Mouse (Mus musculus): Measurements from ENCODE around the gene Scube2.

The Scube2 gene

DNA sequence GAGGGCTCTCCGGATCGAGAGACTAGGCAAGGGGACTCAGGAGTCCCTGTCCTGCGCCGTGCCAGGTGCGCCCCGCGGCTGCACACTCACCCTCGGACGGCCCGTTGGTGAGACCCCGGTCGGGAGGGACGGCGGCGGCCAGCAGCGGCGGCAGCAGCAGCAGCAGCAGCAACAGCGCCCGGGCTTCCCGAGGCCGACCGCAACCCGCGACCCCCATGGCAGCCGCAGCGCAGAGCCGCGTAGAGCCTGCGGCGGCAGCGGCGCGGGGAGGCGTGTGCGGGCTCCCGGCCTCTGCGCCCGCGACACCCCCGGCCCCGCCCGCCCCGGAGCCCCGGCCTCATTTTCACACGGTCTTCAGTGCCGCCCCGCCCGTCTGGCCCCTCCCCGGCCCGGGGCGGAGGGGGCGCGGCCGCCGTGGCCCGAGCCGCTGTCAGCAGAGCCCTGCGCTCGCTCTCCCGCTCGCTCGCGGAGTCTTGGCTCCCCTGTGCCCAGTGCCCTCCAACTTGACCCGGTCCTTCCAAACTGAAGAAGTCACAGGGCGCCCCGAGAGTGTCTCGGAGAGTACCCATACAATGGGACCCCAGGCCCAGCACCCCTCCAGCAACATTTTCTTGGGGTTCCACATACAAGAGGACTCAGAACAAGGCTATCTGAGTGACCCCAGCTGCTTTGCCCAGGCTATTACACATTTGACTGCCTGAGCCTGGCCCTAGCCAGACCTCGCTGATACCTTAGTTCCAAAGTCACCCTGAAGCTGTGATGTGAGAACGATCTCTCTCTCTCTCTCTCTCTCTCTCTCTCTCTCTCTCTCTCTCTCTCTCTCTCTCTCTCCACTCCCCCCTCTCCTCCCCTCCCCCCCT is at the start of gene Scube2:
TSS of gene Scube2 (minus strand) at position 310 of the 860 bp plus-strand sequence.
- no peak for DNase-seq (ENCODE audit: low spot score in 2 of 2)

DNA sequence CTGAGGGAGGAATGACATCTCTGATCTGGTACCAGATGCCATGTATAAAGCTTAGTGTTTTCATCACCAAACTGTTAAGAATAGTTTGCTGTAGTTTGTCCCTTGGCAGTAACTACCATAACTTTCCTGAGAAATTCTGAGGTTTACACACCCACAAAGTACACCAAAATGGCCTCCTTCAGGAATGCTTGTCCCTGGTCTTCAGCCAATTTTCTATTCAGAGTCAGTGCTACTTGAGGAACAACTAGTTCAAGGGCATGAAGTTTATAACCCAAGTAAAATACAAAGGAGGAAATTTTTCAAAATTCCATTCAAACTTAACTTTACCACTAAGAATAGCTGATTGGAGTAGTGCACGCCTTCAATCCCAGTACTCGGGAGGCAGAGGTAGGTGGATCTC is 40.7 kb upstream of the Scube2 start:
- no peak for DNase-seq (ENCODE audit: low spot score in 2 of 2)

DNA sequence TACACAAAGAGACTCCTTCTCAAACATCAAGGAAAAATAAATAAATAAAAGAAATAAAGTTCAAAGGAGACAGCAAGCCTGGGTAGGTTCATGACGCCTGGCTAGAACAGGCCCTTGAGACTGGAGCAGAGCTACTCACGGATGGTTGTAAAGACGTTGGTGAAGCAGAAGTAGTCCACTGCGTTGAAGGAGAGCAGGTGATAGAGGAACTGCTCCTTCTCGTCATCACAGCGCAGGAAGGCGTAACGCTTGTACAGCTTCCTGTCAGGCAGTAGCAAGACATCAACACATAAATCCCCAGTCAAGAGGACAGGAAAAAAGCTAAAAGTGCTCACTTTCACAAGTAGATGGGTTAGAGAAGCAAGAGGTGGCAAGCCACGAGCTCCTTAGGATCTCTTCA is 35.4 kb upstream of the Scube2 start:
- DNase-seq (ENCODE audit: low spot score in 2 of 2) = no peak

DNA sequence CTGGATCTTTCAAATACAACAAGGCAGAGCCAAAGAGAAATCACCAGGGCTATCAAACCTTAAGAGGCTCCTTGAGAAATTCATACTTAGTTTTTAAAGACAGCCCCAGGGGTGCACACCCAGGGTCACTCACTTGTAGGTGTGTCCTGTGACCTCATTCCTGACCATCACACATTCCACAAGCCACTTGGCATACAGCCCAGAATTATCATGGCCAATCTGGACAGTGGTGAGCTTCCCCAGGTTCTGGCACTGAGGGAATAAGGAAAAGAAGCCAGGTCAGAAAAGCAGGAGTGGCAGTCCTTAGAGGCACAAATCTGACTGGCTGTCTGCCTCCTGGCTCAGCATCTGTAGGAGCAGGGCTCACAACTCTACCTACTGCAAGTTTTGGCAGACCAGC is 33.4 kb upstream of the Scube2 start:
- no peak for DNase-seq (ENCODE audit: low spot score in 2 of 2)

DNA sequence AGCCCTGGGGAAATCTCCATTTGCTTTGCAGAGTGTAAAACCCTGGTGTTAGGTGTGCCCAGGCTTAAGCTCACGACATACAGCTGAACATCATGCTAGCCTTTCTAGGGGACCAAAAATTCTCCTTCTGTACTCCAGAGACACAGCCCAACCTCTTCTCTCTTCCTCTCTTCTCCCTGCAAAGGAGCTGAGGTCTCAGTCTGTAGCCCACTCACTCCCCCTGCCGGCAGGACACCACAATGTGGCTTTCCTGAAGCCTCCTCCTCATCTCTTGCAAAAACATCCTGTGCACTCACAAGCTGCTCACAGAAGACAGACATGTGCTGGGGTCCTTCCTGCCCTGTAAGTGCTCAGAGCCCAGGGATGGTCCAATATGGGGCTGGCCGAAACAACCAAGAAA is 27.1 kb upstream of the Scube2 start:
- DNase-seq (ENCODE audit: low spot score in 2 of 2) = peak; percentile 82 to 84

DNA sequence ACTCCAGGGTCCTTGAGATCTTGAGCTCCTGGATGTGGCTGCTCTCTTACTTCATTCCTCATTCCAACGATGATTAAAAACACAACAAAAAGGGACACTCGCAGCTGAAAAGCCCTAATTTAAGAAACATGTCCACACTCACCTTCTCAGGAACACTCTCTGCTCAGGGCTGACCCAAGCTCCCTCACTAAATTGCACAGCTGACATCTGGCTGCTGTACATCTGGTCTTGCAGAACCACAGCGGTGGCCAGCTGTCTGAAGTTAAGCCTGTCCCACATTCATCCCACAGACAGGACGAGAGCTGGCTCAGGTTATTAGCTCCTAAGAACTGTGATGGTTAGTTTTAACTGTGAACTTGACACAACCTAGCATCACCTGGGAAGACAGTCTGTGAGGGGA is 26.3 kb upstream of the Scube2 start:
- DNase-seq (ENCODE audit: low spot score in 2 of 2) = no peak

DNA sequence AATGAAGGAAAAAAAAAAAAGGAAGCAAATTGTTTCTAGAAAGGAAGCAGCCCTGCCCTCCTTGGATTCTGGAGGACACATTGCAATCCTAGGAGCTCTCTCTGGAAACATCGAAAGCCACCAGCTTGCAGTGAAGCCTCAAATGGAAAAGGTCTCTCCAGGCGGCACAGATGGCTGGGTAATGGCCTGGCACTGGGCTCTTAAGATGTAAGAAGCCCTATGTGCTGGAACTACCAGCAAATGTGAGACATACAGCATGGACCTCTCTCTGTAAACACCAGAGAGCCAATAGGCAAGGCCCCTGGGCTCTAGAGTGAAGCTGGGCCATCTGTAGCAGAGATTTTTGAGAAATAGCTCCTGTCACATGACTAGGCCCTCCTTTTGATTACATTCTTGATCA is 24.8 kb upstream of the Scube2 start:
- no peak for DNase-seq (ENCODE audit: low spot score in 2 of 2)

DNA sequence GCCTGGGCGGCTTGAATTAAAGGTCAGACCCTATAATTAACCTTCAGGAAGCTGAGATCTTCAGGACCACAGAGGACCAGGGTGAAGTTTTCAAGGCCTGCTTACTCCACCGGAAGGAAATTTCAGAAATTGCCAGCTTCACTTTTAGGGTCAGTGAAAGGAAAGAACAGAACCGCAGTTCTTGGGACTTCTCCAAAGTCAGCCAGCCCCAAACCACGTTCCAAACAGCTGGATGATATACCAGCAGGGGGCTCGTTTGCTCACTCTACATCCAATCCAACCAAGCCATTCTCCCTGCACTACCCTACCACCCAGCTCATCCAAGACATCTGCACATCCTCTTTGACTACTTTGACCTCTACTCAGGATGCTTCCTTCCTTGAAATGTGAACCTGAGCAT is 23.8 kb upstream of the Scube2 start:
- DNase-seq (ENCODE audit: low spot score in 2 of 2) = no peak

DNA sequence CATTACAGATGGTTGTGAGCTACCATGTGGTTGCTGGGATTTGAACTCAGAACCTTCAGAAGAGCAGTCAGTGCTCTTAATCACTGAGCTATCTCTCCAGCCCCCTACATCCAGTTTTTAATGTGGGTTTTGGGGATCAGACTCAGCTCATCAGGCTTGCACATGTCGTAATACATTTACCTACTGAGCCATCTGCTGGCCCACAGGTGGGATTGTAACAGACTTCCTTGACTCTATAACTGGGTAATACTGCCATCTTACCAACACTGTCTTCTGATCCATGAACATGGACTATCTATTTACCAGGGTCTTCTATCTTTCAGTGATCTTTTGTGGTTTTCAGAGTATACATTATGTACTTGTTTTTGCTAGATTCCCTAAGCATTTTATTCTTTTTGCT is 20.8 kb upstream of the Scube2 start:
- DNase-seq (ENCODE audit: low spot score in 2 of 2) = no peak

DNA sequence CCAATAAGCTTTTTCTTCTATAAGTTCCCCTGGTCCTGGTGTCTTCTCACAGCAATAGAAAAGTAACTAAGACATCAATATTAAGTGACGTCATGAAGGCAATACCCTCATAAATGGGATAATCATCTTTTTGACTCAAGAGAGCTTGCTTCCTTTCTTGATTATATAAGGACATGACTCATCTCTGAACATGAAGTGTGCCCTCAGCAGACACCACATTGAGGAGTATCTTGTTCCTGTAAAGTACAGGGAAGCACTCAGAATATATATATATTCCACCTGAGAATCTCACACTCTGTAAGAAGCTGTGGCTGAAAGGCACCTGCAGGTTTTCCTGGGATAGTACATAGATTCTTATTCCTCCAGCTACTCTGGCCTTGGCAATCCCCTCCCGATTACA is 17.1 kb upstream of the Scube2 start:
- no peak for DNase-seq (ENCODE audit: low spot score in 2 of 2)

DNA sequence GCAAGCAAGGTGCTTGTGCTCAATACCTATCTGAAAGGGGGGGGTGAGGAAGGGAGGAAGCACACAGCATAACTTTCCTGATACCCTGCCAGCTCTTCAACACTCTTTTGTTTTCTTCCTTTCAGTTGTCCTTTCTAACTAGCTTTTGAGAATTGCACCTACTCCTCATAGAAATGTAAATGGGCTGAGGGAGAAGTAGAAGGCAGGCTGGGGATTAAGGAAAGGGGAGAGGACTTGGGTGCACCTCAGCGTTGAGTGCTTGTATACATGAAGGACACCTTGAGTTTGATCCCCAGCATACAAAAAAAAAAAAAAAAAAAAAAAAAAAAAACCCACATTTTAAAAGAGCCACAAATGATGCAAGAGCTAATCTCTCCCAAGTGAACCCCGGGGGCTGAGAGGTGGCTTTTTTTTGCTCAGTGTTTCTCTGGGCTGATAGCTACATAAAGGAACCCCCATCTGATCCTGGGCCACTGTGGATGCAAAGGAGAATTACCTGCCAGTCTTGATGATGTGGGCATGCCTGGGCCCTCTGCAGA is 16.2 kb upstream of the Scube2 start:
- no peak for DNase-seq (ENCODE audit: low spot score in 2 of 2)

DNA sequence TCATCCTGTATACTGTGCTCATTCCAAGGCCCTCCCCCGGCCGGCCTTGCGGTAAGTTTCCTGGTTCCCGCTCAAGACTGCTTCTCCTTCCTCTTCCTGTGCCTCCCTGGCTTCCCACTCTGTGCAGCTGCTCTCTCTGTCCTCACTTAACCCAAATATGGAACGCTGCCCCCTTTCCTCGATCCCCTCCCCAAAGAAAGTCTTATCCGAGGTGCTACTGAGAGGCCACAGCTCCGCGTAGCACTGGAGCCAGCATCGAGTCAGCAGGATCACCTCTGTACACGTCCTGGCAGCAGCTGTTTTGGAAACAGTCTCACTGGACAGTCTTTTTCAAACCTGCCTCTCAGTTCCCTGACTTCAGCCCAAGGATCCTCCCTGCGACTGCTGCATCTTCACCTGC is 13.7 kb upstream of the Scube2 start:
- no peak for DNase-seq (ENCODE audit: low spot score in 2 of 2)

DNA sequence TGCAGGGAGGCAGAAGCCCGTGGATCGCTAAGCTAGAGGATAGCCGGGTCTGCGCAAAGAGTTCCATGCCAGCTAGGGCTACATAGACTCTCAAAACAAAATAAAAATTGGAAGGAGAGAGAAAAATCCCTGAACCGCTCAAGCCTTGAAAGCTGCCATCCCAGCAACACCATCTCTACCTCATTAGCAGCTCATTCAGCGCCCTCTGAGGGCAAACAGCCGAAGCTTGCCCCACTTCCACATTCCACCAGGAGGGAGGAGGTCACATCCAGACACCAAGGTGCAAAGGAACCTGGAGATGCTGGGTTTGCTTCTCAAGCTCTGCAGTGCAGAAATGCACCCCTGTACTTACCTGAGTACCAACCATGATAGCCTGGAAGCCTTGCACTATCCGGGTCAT is 10.6 kb upstream of the Scube2 start:
- no peak for DNase-seq (ENCODE audit: low spot score in 2 of 2)

DNA sequence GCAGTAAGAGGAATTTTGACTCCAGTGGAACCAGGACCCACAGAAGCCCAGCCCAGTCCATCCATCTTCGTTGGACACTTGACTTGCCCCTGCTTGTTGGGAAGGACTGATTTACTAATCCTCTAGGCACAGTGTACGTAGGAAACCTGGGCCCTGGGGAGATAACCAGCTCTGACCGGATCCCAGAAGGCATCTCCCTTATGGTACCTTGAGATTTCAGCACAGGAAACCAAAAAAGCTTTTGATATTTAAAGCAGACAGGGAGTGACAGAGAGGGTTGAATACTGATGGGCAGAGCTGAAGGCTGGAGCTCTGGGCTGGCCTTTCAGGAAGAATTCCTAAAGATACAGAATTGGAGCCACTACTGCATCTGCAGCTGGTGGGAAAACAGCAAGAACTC is 10.1 kb upstream of the Scube2 start:
- DNase-seq (ENCODE audit: low spot score in 2 of 2) = no peak

DNA sequence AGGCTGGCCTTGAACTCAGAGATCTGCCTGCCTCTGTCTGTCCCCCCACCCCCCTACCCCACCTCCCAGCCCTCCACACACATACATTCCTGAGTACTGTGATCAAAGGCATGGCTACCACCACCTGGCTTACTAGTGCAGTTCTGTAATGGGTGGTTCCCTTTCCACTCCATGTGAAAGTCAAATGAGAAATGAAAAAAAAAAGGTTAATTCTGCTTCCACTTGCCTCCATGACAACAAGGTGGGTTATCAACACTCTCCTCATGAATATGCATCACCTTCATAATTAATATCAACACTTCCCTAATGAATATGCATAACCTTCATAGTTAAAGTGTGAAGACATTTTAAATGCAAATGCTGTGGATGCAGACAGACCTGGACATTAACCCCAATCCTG is 9.6 kb upstream of the Scube2 start:
- no peak for DNase-seq (ENCODE audit: low spot score in 2 of 2)

DNA sequence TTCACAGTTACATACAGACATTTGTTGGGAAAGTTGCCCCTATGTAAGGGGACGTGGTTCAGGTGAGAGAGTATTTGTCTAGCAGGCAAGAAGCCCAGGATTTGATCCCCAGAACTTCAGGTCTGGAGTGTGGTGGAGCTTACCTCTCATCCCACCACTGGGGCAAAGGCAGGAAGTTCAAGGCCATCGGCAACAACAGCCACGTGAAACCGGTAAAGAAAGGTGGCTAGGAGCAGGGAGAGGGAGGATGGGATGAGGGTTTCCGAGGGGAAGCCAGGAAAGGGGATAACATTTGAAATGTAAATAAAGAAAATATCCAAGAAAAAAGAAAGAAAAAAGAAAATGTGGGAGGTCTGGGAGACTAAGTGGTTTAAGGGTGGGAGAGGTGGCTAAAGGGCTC is 7.7 kb upstream of the Scube2 start:
- DNase-seq (ENCODE audit: low spot score in 2 of 2) = no peak

DNA sequence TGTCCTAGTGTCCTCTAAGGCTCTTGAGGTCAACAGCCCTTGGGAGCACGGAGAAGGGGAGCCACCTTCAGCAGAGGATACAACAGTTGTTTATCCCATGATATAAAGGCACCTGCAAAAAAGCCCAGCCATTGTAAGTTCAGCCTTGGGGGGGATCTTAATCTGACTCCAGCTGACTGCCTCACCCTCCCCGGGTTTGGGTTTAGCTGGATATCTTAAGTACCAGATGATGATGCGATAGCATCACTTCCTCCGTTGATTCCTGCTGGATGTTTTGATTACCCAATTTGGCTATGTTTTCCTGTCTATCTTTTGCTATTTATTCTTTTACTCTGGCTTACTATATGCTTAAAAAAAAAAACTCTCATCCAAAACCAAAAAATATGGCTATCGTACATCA is 5.8 kb upstream of the Scube2 start:
- no peak for DNase-seq (ENCODE audit: low spot score in 2 of 2)

DNA sequence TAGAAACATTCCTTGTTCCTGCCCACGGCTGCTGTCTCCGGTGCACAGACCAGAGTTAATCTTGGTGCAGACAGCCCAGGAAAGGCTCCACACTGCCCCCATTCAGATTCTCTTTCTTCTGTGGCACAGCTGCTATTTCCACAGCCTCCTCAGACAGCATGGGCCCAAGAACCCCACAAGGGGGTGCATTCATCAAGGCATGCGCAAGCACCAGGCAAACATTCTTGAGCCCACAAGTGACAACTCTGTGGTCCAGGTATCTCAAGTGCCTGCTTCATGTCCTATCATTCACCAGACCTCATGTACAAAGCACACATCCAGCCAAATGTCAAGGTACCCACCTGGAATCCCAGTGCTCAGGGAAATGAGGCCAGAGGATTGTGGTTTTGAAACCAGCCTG is 3.0 kb upstream of the Scube2 start:
- DNase-seq (ENCODE audit: low spot score in 2 of 2) = peak in 1 of 2 experiments; percentile 33

DNA sequence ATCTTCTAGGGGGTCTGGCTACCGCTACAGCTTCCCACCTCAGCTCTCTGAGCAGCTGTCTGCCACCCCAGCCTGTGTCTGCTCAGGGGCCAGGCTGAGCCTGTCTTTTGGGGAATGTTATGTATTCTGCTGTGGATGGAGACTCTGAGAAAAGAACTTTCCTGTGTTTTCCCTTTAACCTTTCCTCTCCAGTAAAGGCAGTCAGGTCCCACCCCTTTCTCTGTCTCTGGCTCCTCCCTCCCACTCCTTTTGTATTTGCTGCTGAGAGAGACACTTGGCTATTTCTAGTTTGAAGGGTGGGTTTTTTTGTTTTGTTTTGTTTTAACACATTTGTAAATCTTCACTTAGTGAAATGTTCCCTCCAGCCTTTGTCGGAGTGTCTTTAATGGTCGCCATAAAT is 1.2 kb upstream of the Scube2 start:
- DNase-seq (ENCODE audit: low spot score in 2 of 2) = no peak

DNA sequence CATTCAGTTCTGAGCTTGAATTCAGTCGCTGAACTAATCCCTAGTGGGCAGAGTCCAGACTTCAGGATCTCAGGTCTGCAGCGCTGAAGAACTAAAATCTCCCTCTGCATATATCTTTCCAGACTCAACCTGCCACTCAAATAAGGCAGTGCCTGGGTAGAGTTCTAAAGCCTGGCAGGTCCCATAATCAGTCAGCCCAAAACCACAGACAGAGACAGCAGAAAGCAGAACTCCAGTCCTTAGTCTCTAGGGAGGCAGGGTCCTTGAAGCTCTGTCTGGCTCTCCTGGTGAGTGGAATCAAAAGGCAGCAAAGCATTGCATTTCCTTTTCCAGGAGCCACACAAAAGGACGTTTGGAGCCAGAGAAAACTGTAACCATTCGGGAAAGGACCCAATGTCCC is 1.9 kb downstream of the Scube2 start:
- no peak for DNase-seq (ENCODE audit: low spot score in 2 of 2)

DNA sequence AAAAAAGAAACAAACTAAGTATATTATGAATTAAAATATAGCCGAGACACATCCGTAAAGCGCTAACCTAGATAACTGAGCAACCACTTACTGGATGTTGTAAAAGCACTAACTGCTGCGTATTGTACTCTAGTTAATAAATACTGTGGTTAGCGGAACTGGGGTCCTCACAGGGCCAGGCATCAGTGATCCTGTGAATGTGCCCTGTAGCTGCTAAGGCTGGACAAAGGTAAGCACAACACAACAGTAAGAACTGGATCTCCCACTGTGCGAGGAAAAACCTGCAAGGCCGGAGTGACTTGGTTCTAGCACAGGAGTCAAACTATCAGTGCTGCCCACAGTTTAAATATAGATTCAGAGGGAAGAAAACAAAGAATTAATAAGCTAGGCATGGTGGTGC is 5.3 kb downstream of the Scube2 start:
- DNase-seq (ENCODE audit: low spot score in 2 of 2) = no peak

DNA sequence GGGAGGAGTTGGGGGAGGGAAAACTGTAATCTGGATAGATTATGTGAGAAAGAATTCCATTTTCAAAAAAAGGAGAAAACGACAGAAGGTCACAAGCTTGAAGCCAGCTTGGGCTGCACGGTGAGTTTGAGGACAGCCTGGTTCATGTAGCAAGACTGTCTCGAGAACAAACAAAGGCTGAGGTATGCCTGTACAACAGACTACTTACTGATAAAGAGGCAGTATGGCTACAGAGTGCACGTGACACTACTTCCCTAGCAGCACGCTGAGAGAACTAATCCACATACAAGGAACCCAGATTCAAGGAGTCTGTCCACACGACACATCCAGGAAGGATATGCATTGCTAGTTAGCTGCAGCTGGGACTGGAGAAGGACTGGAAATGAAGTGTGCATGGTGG is 6.1 kb downstream of the Scube2 start:
- DNase-seq (ENCODE audit: low spot score in 2 of 2) = no peak

DNA sequence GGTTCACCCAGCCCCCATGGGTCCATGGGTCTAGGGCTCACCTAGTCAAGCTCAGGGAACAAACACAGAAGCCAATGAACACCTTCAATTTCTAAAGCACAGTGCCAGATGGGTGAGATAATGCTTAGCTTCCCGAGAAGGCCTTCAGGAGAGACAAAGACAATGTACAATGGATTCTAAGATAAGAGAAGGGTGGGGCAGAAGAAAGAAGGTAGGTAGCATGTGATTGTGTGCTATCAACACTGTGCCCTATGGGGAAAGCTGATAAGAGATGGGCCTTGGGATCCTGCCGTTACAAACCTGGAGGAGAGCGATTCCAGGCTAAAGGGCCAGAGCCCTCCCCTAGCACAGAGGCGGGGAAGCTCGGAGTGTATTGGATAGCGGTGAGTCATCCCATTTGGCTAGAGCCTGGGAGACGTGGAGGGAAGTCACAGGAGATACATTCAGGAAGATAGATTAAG is 12.7 kb downstream of the Scube2 start:
- peak in 1 of 2 experiments; percentile 29 for DNase-seq (ENCODE audit: low spot score in 2 of 2)

DNA sequence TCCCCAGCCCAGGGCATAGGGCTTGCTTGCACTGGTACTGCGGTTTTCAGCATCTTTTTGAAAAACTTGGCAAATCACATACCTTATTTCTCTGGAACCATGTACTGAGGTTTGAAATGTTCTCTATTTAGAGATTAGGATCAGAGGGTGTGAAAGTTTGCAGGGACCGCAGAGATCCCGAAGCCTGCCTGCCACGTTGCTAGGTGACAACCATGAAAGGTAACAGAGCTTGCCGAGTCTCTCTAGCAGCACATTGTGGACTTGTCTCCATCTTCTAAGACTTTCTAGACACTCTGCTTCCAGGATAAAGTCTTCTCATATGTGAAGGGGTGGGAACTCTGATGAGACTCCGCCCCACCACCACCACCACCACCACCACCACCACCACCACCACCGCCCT is 13.5 kb downstream of the Scube2 start:
- peak; percentile 23 to 27 for DNase-seq (ENCODE audit: low spot score in 2 of 2)

Measured in right cerebral cortex, adult 2 months (tissue).